Mouse (Mus musculus) G1E (cell line): ENCODE data around the gene Olfr148. TPM values are rescaled to one million over a fixed set of nuclear protein-coding genes. Genes with fewer than 3 reads are reported as not detected.

Source experiments
- ATAC-seq: 2 replicates; pipeline ENCODE4 v1.8.0; 2016; ENCODE audit warnings: mild to moderate bottlenecking; ENCODE audit not compliant: insufficient number of reproducible peaks, poor library complexity, low FRiP score, severe bottlenecking; ENCODE audit errors: extremely low read depth
- DNase-seq: peaks from one replicate; pipeline ENCODE4 v3.0.0; 2012; ENCODE audit warnings: low spot score
- H3K27me3 ChIP-seq: 2 replicates; pipeline ENCODE4 v1.6.1; 2012; ENCODE audit warnings: mild to moderate bottlenecking, low read length, inconsistent platforms; ENCODE audit not compliant: insufficient read depth
- H3K36me3 ChIP-seq: replicated peaks from 2 replicates; pipeline ENCODE3; 2012; ENCODE audit warnings: mild to moderate bottlenecking, inconsistent platforms
- H3K4me1 ChIP-seq: 2 replicates; pipeline ENCODE4 v1.6.1; 2012; ENCODE audit warnings: low read depth, low read length, inconsistent platforms, mixed read lengths; ENCODE audit not compliant: insufficient read depth
- H3K4me3 ChIP-seq: 2 replicates; pipeline ENCODE4 v1.5.1; 2012; ENCODE audit warnings: low read depth, mild to moderate bottlenecking, inconsistent platforms, low read length, moderate library complexity, mixed read lengths
- H3K9me3 ChIP-seq: replicated peaks from 2 replicates; pipeline ENCODE4 v1.6.1; 2012; ENCODE audit warnings: inconsistent platforms
- CTCF ChIP-seq: IDR thresholded peaks from 2 replicates; pipeline ENCODE4 v1.5.1; 2012; ENCODE audit warnings: low read depth, low read length, inconsistent platforms, mixed read lengths
- GATA1 ChIP-seq: IDR thresholded peaks from 2 replicates; pipeline ENCODE4 v1.6.1; 2012; ENCODE audit warnings: borderline replicate concordance, low read length, inconsistent platforms, mixed read lengths
- GATA2 ChIP-seq: IDR thresholded peaks from 2 replicates; pipeline ENCODE4 v1.6.1; 2012; ENCODE audit warnings: low read depth, low read length, inconsistent platforms, borderline replicate concordance
- POLR2AphosphoS5 ChIP-seq: IDR thresholded peaks from 2 replicates; pipeline ENCODE4 v1.6.1; 2012; ENCODE audit warnings: low read depth, low read length, inconsistent platforms; ENCODE audit not compliant: insufficient replicate concordance
- TAL1 ChIP-seq: conservative IDR thresholded peaks from 2 replicates; pipeline ENCODE4 v1.6.1; 2012; ENCODE audit warnings: low read depth, low read length, inconsistent platforms, mixed read lengths
- polyA plus RNA-seq: library from polyadenylated mRNA; stranded (reverse); fragments of >175 nt; gene quantifications from 2 replicates; pipeline ENCODE4 v1.2.3, GENCODE M21; 2012
- total RNA-seq, 2 experiments: library from RNA; stranded (forward) in 1 of 2; stranded (reverse) in 1 of 2; fragments of 200-1000 nt in 1 of 2; fragments of >200 nt in 1 of 2; fragmentation: Nextera tagmentation in 1 of 2; gene quantifications; 2 replicates each; pipeline ENCODE4 v1.2.3; 2014 to 2017

Olfr148 gene
- total and polyA plus RNA-seq, 3 experiments, result not detected

DNA sequence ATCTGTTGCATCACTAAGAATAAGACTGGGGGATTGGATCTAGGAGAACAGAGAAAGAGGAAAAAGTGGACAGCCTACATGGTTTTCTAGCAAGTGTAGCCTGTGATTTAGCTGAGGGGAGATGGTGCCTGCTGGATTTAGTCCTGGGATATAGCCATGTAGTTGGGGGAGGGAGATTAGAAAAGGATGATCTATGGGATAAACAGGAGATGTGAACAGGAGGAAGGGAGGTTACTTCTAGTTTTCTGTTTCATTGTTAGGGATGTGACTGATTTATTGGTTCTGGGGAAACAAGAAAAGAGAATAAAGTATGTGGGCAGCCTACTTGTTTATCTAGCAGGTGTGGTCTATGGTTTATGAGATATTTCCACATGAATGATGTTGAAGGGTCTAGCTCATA, 2.0 kb upstream of the Olfr148 start:
- ATAC-seq (no peak), DNase-seq (no peak)
- Histone ChIP-seq H3K27me3 (no peaks in the 10 kb centered on the region), H3K4me3 (no peak overlapping the region), H3K4me1 (no peaks in the 10 kb centered on the region), H3K36me3 (no peaks in the 10 kb centered on the region), H3K9me3 (no peaks in the 10 kb centered on the region)
- TF ChIP-seq TAL1, result no peak
- no peak for TF ChIP-seq GATA1
- no peak for TF ChIP-seq POLR2AphosphoS5
- no peak for TF ChIP-seq GATA2
- TF ChIP-seq CTCF, result no peak

- H3K4me3 ChIP-seq, result no peak overlapping the region
- H3K27me3 ChIP-seq, result no peaks in the 10 kb centered on the region
- ATAC-seq, result no peak
- TF ChIP-seq POLR2AphosphoS5, result no peak
- no peak for TF ChIP-seq CTCF
- TF ChIP-seq GATA2, result no peak
- no peak for TF ChIP-seq GATA1
- no peak for TF ChIP-seq TAL1
- no peak for DNase-seq
- H3K36me3 ChIP-seq, result no peaks in the 10 kb centered on the region
- no peaks in the 10 kb centered on the region for H3K4me1 ChIP-seq
- H3K9me3 ChIP-seq, result no peaks in the 10 kb centered on the region
Observed at GRCm38 (mm10) chr9:39611953-39612352, 1.5 kb downstream of the Olfr148 start.

- no peak for DNase-seq
- no peak for TF ChIP-seq CTCF
- TF ChIP-seq TAL1, result no peak
- no peak for TF ChIP-seq GATA2
- no peak for TF ChIP-seq POLR2AphosphoS5
- no peak for TF ChIP-seq GATA1
- Histone ChIP-seq H3K27me3 (no peaks in the 10 kb centered on the region), H3K9me3 (no peaks in the 10 kb centered on the region), H3K36me3 (no peaks in the 10 kb centered on the region), H3K4me1 (no peaks in the 10 kb centered on the region), H3K4me3 (no peak within 1 kb of the TSS)
- no peak for ATAC-seq
Observed at GRCm38 (mm10) chr9:39621073-39621472, 10.6 kb downstream of the Olfr148 start, which contains the start of gene Olfr960. Olfr960 (plus strand) TSS chr9:39621373.

DNA sequence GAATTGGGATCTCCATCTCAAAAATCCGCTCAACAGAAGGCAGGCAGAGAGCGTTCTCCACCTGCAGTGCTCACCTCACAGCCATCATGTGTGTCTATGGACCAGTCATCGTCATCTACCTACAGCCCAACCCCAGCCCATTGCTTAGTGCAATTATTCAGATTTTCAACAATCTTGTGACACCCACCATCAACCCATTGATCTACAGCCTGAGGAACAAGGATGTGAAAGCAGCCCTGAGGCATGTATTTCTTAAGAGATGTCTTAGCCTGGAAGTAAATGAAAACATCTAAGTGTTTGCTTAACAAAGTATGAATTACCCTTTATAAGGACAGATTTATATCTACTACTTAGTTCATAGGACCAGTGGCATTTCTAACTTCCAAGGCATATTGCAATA, 13.3 kb downstream of the Olfr148 start:
- no peak overlapping the region for H3K4me3 ChIP-seq
- no peaks in the 10 kb centered on the region for H3K4me1 ChIP-seq
- H3K9me3 ChIP-seq, result no peaks in the 10 kb centered on the region
- H3K27me3 ChIP-seq, result no peaks in the 10 kb centered on the region
- H3K36me3 ChIP-seq, result no peaks in the 10 kb centered on the region
- DNase-seq (no peak), ATAC-seq (no peak)
- no peak for TF ChIP-seq GATA2
- no peak for TF ChIP-seq CTCF
- no peak for TF ChIP-seq POLR2AphosphoS5
- TF ChIP-seq GATA1, result no peak
- no peak for TF ChIP-seq TAL1

DNA sequence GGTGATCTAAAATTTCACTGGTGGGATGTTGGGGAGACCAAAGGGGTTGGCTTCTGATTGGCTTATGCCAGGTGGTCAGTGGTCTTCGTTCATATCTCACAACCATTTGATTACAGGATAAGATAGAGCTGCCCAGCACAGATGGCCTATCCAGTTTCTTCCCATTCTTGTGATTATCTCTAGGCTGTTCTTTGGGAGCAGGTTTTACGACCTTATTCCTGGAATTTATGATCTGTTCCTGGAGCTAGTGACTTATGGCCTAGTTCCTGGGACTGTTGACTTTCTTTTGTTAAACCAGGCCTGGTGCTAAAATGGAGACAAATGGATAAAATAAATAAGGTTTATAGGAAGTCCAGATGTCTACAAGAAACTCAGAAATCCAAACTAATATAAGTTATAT, 14.3 kb downstream of the Olfr148 start:
- H3K9me3 ChIP-seq, result no peaks in the 10 kb centered on the region
- H3K36me3 ChIP-seq, result no peaks in the 10 kb centered on the region
- H3K4me3 ChIP-seq, result no peak overlapping the region
- TF ChIP-seq CTCF (no peak), TAL1 (no peak), GATA1 (no peak), GATA2 (no peak), POLR2AphosphoS5 (no peak)
- no peaks in the 10 kb centered on the region for H3K27me3 ChIP-seq
- ATAC-seq, result no peak
- no peak for DNase-seq
- H3K4me1 ChIP-seq, result no peaks in the 10 kb centered on the region

DNA sequence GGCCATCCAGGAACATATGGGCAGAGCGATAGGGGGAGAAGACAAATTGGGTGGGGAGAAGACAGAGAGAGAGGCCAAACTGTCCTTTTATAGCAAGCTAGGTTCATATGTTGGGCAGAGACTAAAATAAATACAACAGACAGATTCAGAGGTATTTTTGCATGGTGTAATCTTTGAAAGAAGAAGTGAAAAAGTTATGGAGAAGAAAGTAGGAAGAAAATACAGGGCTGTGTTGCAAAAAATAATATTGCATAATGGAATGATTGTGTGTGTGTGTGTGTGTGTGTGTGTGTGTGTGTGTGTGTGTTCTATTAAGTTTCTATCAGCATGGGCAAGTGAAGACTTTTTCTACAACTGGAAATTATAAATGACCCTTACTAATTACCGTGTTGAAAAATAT, 18.6 kb downstream of the Olfr148 start:
- no peaks in the 10 kb centered on the region for H3K9me3 ChIP-seq
- H3K4me3 ChIP-seq, result no peak overlapping the region
- TF ChIP-seq TAL1 (no peak), CTCF (no peak), POLR2AphosphoS5 (no peak), GATA2 (no peak), GATA1 (no peak)
- ATAC-seq, result no peak
- H3K27me3 ChIP-seq, result no peaks in the 10 kb centered on the region
- no peak for DNase-seq
- H3K4me1 ChIP-seq, result no peaks in the 10 kb centered on the region
- H3K36me3 ChIP-seq, result no peaks in the 10 kb centered on the region
